Mouse (Mus musculus) left cerebral cortex, postnatal 36 days (tissue): ENCODE results near the gene Wee2. TPM values are rescaled to one million over a fixed set of nuclear protein-coding genes. Genes with fewer than 3 reads are reported as not detected.

Experiments used
- DNase-seq, 2 experiments: peaks; one replicate each; pipeline ENCODE4 v3.0.0; 2021 to 2022; ENCODE audit warnings: low spot score in 2 of 2, mixed read lengths in 1 of 2
- intact Hi-C: fragments of 180-260 bp; cut with DNase I; formaldehyde crosslinking; loops from one replicate; pipeline ENCODE4 v1.15.1; 2025
- total RNA-seq, 2 experiments: library from RNA; stranded (reverse); gene quantifications; 2 replicates each; pipeline ENCODE4 v1.2.3; 2021

Gene Wee2
- total RNA-seq, 2 experiments from 2014 or later, result 0.18 TPM; not detected in 1

GRCm38 (mm10) chr6:40434697-40435096 is 4.2 kb upstream of the Wee2 start:
- no peak for DNase-seq
- intact Hi-C loops, result no loop called here

- intact Hi-C loops, result loop anchor here (2.0 kb wide), 1 partner anchor 35 kb away; the partner anchor contains the start of gene Ssbp1
- peak; percentile 76 to 83 for DNase-seq
Measured at GRCm38 (mm10) chr6:40435151-40436046, 3.5 kb upstream of the Wee2 start.

- intact Hi-C loops, result loop anchor here (2.0 kb wide), 1 partner anchor 35 kb away; the partner anchor contains the start of gene Ssbp1
- DNase-seq, result peak; percentile 86 to 88
Measured at GRCm38 (mm10) chr6:40436047-40436483, 2.8 kb upstream of the Wee2 start, which contains the start of gene E330009J07Rik. TSS of gene E330009J07Rik (minus strand) at chr6:40436135.

GRCm38 (mm10) chr6:40439731-40440130 is 843 bp downstream of the Wee2 start:
- intact Hi-C loops, result no loop called here
- DNase-seq, result no peak

GRCm38 (mm10) chr6:40441276-40441675 is 2.4 kb downstream of the Wee2 start:
- intact Hi-C loops, result no loop called here
- DNase-seq, result no peak

GRCm38 (mm10) chr6:40441755-40442154 is 2.9 kb downstream of the Wee2 start:
- DNase-seq, result no peak

GRCm38 (mm10) chr6:40443281-40443928 is 4.5 kb downstream of the Wee2 start:
- intact Hi-C loops, result no loop called here
- DNase-seq, result no peak

More at GRCm38 (mm10) chr6:40441755-40442154, 2.9 kb downstream of the Wee2 start:
- intact Hi-C loops, result no loop called here

GRCm38 (mm10) chr6:40448626-40449025 is 9.7 kb downstream of the Wee2 start:
- DNase-seq, result no peak
- intact Hi-C loops, result no loop called here

GRCm38 (mm10) chr6:40454436-40455041 is 15.7 kb downstream of the Wee2 start:
- intact Hi-C loops, result no loop called here

GRCm38 (mm10) chr6:40465710-40466109 is 26.8 kb downstream of the Wee2 start:
- intact Hi-C loops, result no loop called here
- DNase-seq, result no peak

More at GRCm38 (mm10) chr6:40454436-40455041, 15.7 kb downstream of the Wee2 start:
- DNase-seq, result no peak

GRCm38 (mm10) chr6:40470916-40471719 is 32.2 kb downstream of the Wee2 start, which contains the start of gene Ssbp1:
TSS of gene Ssbp1 (plus strand) at chr6:40471352.
- intact Hi-C loops, result loop anchor here (2.0 kb wide), 1 partner anchor 34 kb away; the partner anchor contains the start of gene E330009J07Rik
- DNase-seq, result peak; percentile 90

GRCm38 (mm10) chr6:40471720-40472010 is 32.8 kb downstream of the Wee2 start:
- intact Hi-C loops, result loop anchor here (2.0 kb wide), 1 partner anchor 35 kb away; the partner anchor contains the start of gene E330009J07Rik
- DNase-seq, result no peak

- DNase-seq, result no peak
- intact Hi-C loops, result no loop called here
Measured at GRCm38 (mm10) chr6:40476132-40476531, 37.2 kb downstream of the Wee2 start.

GRCm38 (mm10) chr6:40479705-40480104 is 40.8 kb downstream of the Wee2 start:
- no peak for DNase-seq
- intact Hi-C loops, result loop anchor here (1.0 to 10.0 kb wide), 2 partner anchors 208 to 355 kb away; no protein-coding TSS in a partner anchor

- no peak for DNase-seq
- intact Hi-C loops, result loop anchor here (2.0 to 10.0 kb wide), 2 partner anchors 136 to 352 kb away; no protein-coding TSS in a partner anchor
Measured at GRCm38 (mm10) chr6:40482318-40482717, 43.4 kb downstream of the Wee2 start.

- DNase-seq, result no peak
- intact Hi-C loops, result no loop called here
Measured at GRCm38 (mm10) chr6:40490933-40491332, 52.0 kb downstream of the Wee2 start, which contains the start of gene Tas2r137. TSS of gene Tas2r137 (plus strand) at chr6:40491233.

- no peak for DNase-seq
- intact Hi-C loops, result no loop called here
Measured at GRCm38 (mm10) chr6:40493229-40493628, 54.3 kb downstream of the Wee2 start, which contains the start of gene Tas2r108. TSS of gene Tas2r108 (plus strand) at chr6:40493529.
